Comparison of ENCODE assay signal across 9 mouse cellular contexts in genomic region chr8:94966578-94966977, GRCm38 (mm10). TPM values are rescaled to one million over a fixed set of nuclear protein-coding genes. Genes with fewer than 3 reads are reported as not detected.
DNase-seq lines count a peak whose midpoint lies in the region; ATAC-seq and TF ChIP-seq lines count a peak whose summit lies in the region.
"Had no signal": no experiment of that assay in that cellular context is flagged by ENCODE, and none has a peak within 500 bp of the region (broad histone marks: within the 10 kb centered on the region; RNA-seq: fewer than 3 reads in every experiment).

No protein-coding gene starts in this region.

- TF ChIP-seq CTCF in gastrocnemius, adult 2 months (IDR thresholded peaks at IDR 0.05), result peak; percentile 80
- TF ChIP-seq CTCF in brain, embryonic 14.5 days (IDR thresholded peaks at IDR 0.05; ENCODE audit: borderline replicate concordance, extremely low read depth, insufficient read depth, insufficient read length), result peak; percentile 73; the same call in 1 of the 2 replicates

- intact Hi-C loops in gastrocnemius, adult 2 months (cut with DNase I), result no loop called here
- intact Hi-C loops in gastrocnemius, postnatal 36 days (cut with DNase I), result no loop called here

- no peaks in the 10 kb centered on the region for H3K36me3 ChIP-seq in kidney, embryonic 15.5 days
- H3K36me3 ChIP-seq: hindbrain, embryonic 15.5 days had no signal

- ATAC-seq in kidney, embryonic 15.5 days (replicated peaks; ENCODE audit: low FRiP score), result no peak
- ATAC-seq in megakaryocyte, adult 5-6 weeks (ENCODE audit: poor library complexity, severe bottlenecking), result peak; percentile 74
- ATAC-seq in megakaryocyte-erythroid progenitor cell, adult 5-6 weeks (replicated peaks; ENCODE audit: low FRiP score, low TSS enrichment, poor library complexity, severe bottlenecking), result no peak
- no peak for ATAC-seq in frontal cortex, adult (ENCODE audit: low TSS enrichment)

- no peaks in the 10 kb centered on the region for H3K27me3 ChIP-seq in kidney, embryonic 15.5 days
- H3K27me3 ChIP-seq: hindbrain, embryonic 15.5 days had no signal

- WGBS in kidney, embryonic 15.5 days, result 16% methylated on average over 7 of the region's 7 CpGs

- peak overlapping the region; percentile 53; the same call in 1 of the 2 replicates for H3K27ac ChIP-seq in gastrocnemius, adult 2 months
- peak overlapping the region; percentile 13; the same call in 1 of the 2 replicates for H3K27ac ChIP-seq in kidney, embryonic 15.5 days
- H3K27ac ChIP-seq: hindbrain, embryonic 15.5 days had no signal

- H3K9ac ChIP-seq in kidney, embryonic 15.5 days, result no peak overlapping the region
- H3K9ac ChIP-seq: hindbrain, embryonic 15.5 days had no signal

- H3K9me3 ChIP-seq in kidney, embryonic 15.5 days (replicated peaks), result no peaks in the 10 kb centered on the region
- H3K9me3 ChIP-seq: hindbrain, embryonic 15.5 days had no signal

- DNase-seq in gastrocnemius, adult 2 months, result no peak
- DNase-seq in gastrocnemius, postnatal 36 days, result no peak
- peak; percentile 77 for DNase-seq in B cell, adult 2 months
- DNase-seq in brain, embryonic 14.5 days (ENCODE audit: low read depth), result peak; percentile 81

- TF ChIP-seq POLR2A in brain, embryonic 14.5 days (IDR thresholded peaks at IDR 0.05; ENCODE audit: borderline replicate concordance, extremely low read depth, insufficient read depth, insufficient read length, poor library complexity, severe bottlenecking), result no peak

- H3K4me1 ChIP-seq in kidney, embryonic 15.5 days, result peaks cover 12% of the 10 kb centered on the region
- H3K4me1 ChIP-seq: hindbrain, embryonic 15.5 days had no signal

- H3K4me2 ChIP-seq in kidney, embryonic 15.5 days, result no peak overlapping the region
- H3K4me2 ChIP-seq: hindbrain, embryonic 15.5 days had no signal

- H3K4me3 ChIP-seq in gastrocnemius, adult 2 months, result no peak overlapping the region
- H3K4me3 ChIP-seq in kidney, embryonic 15.5 days (replicated peaks), result no peak overlapping the region
- H3K4me3 ChIP-seq: hindbrain, embryonic 15.5 days had no signal

RNA-seq across cellular contexts. Expression of gene Adgrg1, which starts 8.0 kb away (rescaled TPM):
- total RNA-seq in gastrocnemius, adult 2 months (2021), result 10 to 100 TPM; 20.7 to 27.4 TPM
- total RNA-seq in gastrocnemius, postnatal 36 days (2021), result 10 to 100 TPM; 20.9 to 25.5 TPM
- polyA plus RNA-seq in brain, embryonic 14.5 days (2012; rRNA removed), result 468 and 636 TPM in 2 replicates
- 41.7 and 44.8 TPM in 2 replicates for polyA plus RNA-seq in kidney, embryonic 15.5 days (2015; fragmentation: Nextera tagmentation; extraction: Ambion mirVana)
- 7.3 and 7.8 TPM in 2 replicates for total RNA-seq in megakaryocyte, adult 5-6 weeks (2015)
- total RNA-seq in megakaryocyte, adult 5-6 weeks (2017), result 2.8 and 14.0 TPM in 2 replicates
- total RNA-seq in megakaryocyte-erythroid progenitor cell, adult 5-6 weeks (2014; fragmentation: Nextera tagmentation), result 150 and 156 TPM in 2 replicates
- 85.4 and 123 TPM in 2 replicates for total RNA-seq in megakaryocyte-erythroid progenitor cell, adult 5-6 weeks (2017)

RNA-seq across cellular contexts. Expression of gene Adgrg5, which starts 43.1 kb away (rescaled TPM):
- total RNA-seq in gastrocnemius, adult 2 months (2021), result under 1 TPM in 1 of 2 experiments, not detected in 1; 0.28 TPM
- not detected for total RNA-seq in gastrocnemius, postnatal 36 days (2021)
- 0.27 and 0.28 TPM in 2 replicates for polyA plus RNA-seq in brain, embryonic 14.5 days (2012; rRNA removed)
- polyA plus RNA-seq in kidney, embryonic 15.5 days (2015; fragmentation: Nextera tagmentation; extraction: Ambion mirVana), result 0.05 and 0.13 TPM in 2 replicates
- 0.58 and 2.4 TPM in 2 replicates for total RNA-seq in megakaryocyte, adult 5-6 weeks (2015)
- total RNA-seq in megakaryocyte, adult 5-6 weeks (2017), result 0.45 and 1.2 TPM in 2 replicates
- total RNA-seq in megakaryocyte-erythroid progenitor cell, adult 5-6 weeks (2014; fragmentation: Nextera tagmentation), result 0.69 and 1.4 TPM in 2 replicates
- 0.30 and 1.8 TPM in 2 replicates for total RNA-seq in megakaryocyte-erythroid progenitor cell, adult 5-6 weeks (2017)

RNA-seq across cellular contexts. Expression of gene Ccdc102a, which starts 48.7 kb away (rescaled TPM):
- 1 to 10 TPM; 3.0 to 3.8 TPM for total RNA-seq in gastrocnemius, adult 2 months (2021)
- total RNA-seq in gastrocnemius, postnatal 36 days (2021), result 1 to 10 TPM; 3.3 to 3.8 TPM
- 9.0 and 11.1 TPM in 2 replicates for polyA plus RNA-seq in brain, embryonic 14.5 days (2012; rRNA removed)
- polyA plus RNA-seq in kidney, embryonic 15.5 days (2015; fragmentation: Nextera tagmentation; extraction: Ambion mirVana), result 21.6 and 24.1 TPM in 2 replicates
- total RNA-seq in megakaryocyte, adult 5-6 weeks (2015), result 1.8 and 3.3 TPM in 2 replicates
- 9.1 and 10.7 TPM in 2 replicates for total RNA-seq in megakaryocyte, adult 5-6 weeks (2017)
- not detected in 2 replicates for total RNA-seq in megakaryocyte-erythroid progenitor cell, adult 5-6 weeks (2014; fragmentation: Nextera tagmentation)
- 0.85 and 1.1 TPM in 2 replicates for total RNA-seq in megakaryocyte-erythroid progenitor cell, adult 5-6 weeks (2017)

RNA-seq across cellular contexts. Expression of gene Adgrg3, which starts 50.9 kb away (rescaled TPM):
- total RNA-seq in gastrocnemius, adult 2 months (2021), result under 1 TPM; 0.28 to 0.43 TPM
- total RNA-seq in gastrocnemius, postnatal 36 days (2021), result under 1 TPM; 0.20 to 0.52 TPM
- 2.1 and 3.0 TPM in 2 replicates for polyA plus RNA-seq in brain, embryonic 14.5 days (2012; rRNA removed)
- polyA plus RNA-seq in kidney, embryonic 15.5 days (2015; fragmentation: Nextera tagmentation; extraction: Ambion mirVana), result 4.8 TPM in 2 replicates
- total RNA-seq in megakaryocyte, adult 5-6 weeks (2015), result 15.5 and 21.6 TPM in 2 replicates
- 28.8 and 38.7 TPM in 2 replicates for total RNA-seq in megakaryocyte, adult 5-6 weeks (2017)
- total RNA-seq in megakaryocyte-erythroid progenitor cell, adult 5-6 weeks (2014; fragmentation: Nextera tagmentation), result 30.9 and 44.1 TPM in 2 replicates
- 20.4 and 46.4 TPM in 2 replicates for total RNA-seq in megakaryocyte-erythroid progenitor cell, adult 5-6 weeks (2017)

Comparison
In these comparisons a context has a peak if more than half of its experiments do, and no peak if none do; other contexts are left out.
1. DNase-seq: peak in B cell, adult 2 months (2 of 2) and brain, embryonic 14.5 days (single experiment); none in gastrocnemius, adult 2 months (single experiment) and gastrocnemius, postnatal 36 days (0 of 2).